Mouse (Mus musculus) hindbrain, embryonic 12.5 days (tissue): ENCODE measurements around the gene Pcdh15. TPM values are rescaled to one million over a fixed set of nuclear protein-coding genes. Genes with fewer than 3 reads are reported as not detected.

ENCODE experiments used
- ATAC-seq: fragments of 200-750 bp; cut with Nextera tagmentation; 2 replicates; pipeline ENCODE4 v1.8.0; 2017; ENCODE audit warnings: moderate TSS enrichment; ENCODE audit not compliant: low FRiP score
- H3K27ac ChIP-seq: fragments of 300-500 bp; sonication (generic); 2 replicates; pipeline ENCODE4 v1.5.1; 2016; ENCODE audit warnings: mild to moderate bottlenecking
- H3K27me3 ChIP-seq: fragments of 300-500 bp; sonication (generic); 2 replicates; pipeline ENCODE4 v1.6.1; 2016; ENCODE audit warnings: mild to moderate bottlenecking
- H3K36me3 ChIP-seq: fragments of 300-500 bp; sonication (generic); 2 replicates; pipeline ENCODE4 v1.6.1; 2016; ENCODE audit warnings: mild to moderate bottlenecking
- H3K4me1 ChIP-seq: fragments of 300-500 bp; sonication (generic); 2 replicates; pipeline ENCODE4 v1.6.1; 2016
- H3K4me2 ChIP-seq: fragments of 300-500 bp; sonication (generic); replicated peaks from 2 replicates; pipeline ENCODE4 v1.6.1; 2016; ENCODE audit warnings: mild to moderate bottlenecking
- H3K4me3 ChIP-seq: fragments of 300-500 bp; sonication (generic); 2 replicates; pipeline ENCODE4 v1.5.1; 2016; ENCODE audit warnings: mild to moderate bottlenecking
- H3K9ac ChIP-seq: fragments of 300-500 bp; sonication (generic); 2 replicates; pipeline ENCODE4 v1.6.1; 2016; ENCODE audit warnings: mild to moderate bottlenecking, moderate library complexity
- H3K9me3 ChIP-seq: fragments of 300-500 bp; sonication (generic); replicated peaks from 2 replicates; pipeline ENCODE4 v1.6.1; 2016; ENCODE audit warnings: mild to moderate bottlenecking
- WGBS: fragments of 180-500 bp; shearing (Covaris S2); methylation state at CpG from one replicate; pipeline ENCODE4 v1.1.7; 2016; 5-methylcytosine and 5-hydroxymethylcytosine counted together
- polyA plus RNA-seq: library from polyadenylated mRNA; unstranded; fragments of >200 nt; fragmentation: Nextera tagmentation; extraction: Ambion mirVana; gene quantifications from 2 replicates; pipeline ENCODE4 v1.2.1, GENCODE M21; 2016

Pcdh15 gene
- polyA plus RNA-seq, 1 experiment from 2014 or later: 4.9 TPM

- H3K36me3 ChIP-seq: no peaks in the 10 kb centered on the region
- H3K9me3 ChIP-seq: no peaks in the 10 kb centered on the region
- no peak overlapping the region for H3K4me3 ChIP-seq
- no peak overlapping the region for H3K4me2 ChIP-seq
- no peak overlapping the region for H3K9ac ChIP-seq
- no peak for ATAC-seq
- no peaks in the 10 kb centered on the region for H3K4me1 ChIP-seq
- 75% methylated on average over 5 of the region's 5 CpGs for WGBS
- H3K27ac ChIP-seq: no peak overlapping the region
- no peaks in the 10 kb centered on the region for H3K27me3 ChIP-seq
Measured at GRCm38 (mm10) chr10:73929718-73930117, 830.6 kb downstream of the Pcdh15 start.

GRCm38 (mm10) chr10:73931185-73931584 lies 832.0 kb downstream of the Pcdh15 start:
- Histone ChIP-seq H3K27ac (no peak overlapping the region), H3K4me1 (no peaks in the 10 kb centered on the region), H3K4me3 (no peak overlapping the region), H3K9ac (no peak overlapping the region), H3K27me3 (no peaks in the 10 kb centered on the region), H3K9me3 (no peaks in the 10 kb centered on the region), H3K4me2 (no peak overlapping the region), H3K36me3 (no peaks in the 10 kb centered on the region)
- ATAC-seq: no peak; the same call in 1 of the 2 replicates

GRCm38 (mm10) chr10:73931996-73932679 lies 833.0 kb downstream of the Pcdh15 start:
- H3K27me3 ChIP-seq: no peaks in the 10 kb centered on the region

GRCm38 (mm10) chr10:73936121-73936520 lies 837.0 kb downstream of the Pcdh15 start:
- no peaks in the 10 kb centered on the region for H3K27me3 ChIP-seq
- no peak overlapping the region for H3K4me2 ChIP-seq
- 80% methylated on average over 5 of the region's 5 CpGs for WGBS
- no peaks in the 10 kb centered on the region for H3K4me1 ChIP-seq
- no peak overlapping the region for H3K27ac ChIP-seq
- no peak for ATAC-seq
- H3K4me3 ChIP-seq: no peak overlapping the region
- H3K9ac ChIP-seq: no peak overlapping the region
- H3K36me3 ChIP-seq: no peaks in the 10 kb centered on the region
- no peaks in the 10 kb centered on the region for H3K9me3 ChIP-seq

More at GRCm38 (mm10) chr10:73931996-73932679, 833.0 kb downstream of the Pcdh15 start:
- Histone ChIP-seq H3K9ac (no peak overlapping the region), H3K27ac (no peak overlapping the region), H3K9me3 (no peaks in the 10 kb centered on the region), H3K4me3 (no peak overlapping the region), H3K36me3 (no peaks in the 10 kb centered on the region), H3K4me1 (no peaks in the 10 kb centered on the region), H3K4me2 (no peak overlapping the region)
- WGBS: 93% methylated on average over 4 of the region's 4 CpGs
- no peak for ATAC-seq

GRCm38 (mm10) chr10:73938989-73939388 lies 839.8 kb downstream of the Pcdh15 start:
- H3K4me1 ChIP-seq: no peaks in the 10 kb centered on the region
- H3K27ac ChIP-seq: no peak overlapping the region
- ATAC-seq: no peak
- H3K27me3 ChIP-seq: no peaks in the 10 kb centered on the region
- H3K4me2 ChIP-seq: no peak overlapping the region
- no peak overlapping the region for H3K4me3 ChIP-seq
- 67% methylated on average over 3 of the region's 3 CpGs for WGBS
- H3K9me3 ChIP-seq: no peaks in the 10 kb centered on the region
- H3K36me3 ChIP-seq: no peaks in the 10 kb centered on the region
- no peak overlapping the region for H3K9ac ChIP-seq

GRCm38 (mm10) chr10:73947799-73948198 lies 848.7 kb downstream of the Pcdh15 start:
- Histone ChIP-seq H3K36me3 (no peaks in the 10 kb centered on the region), H3K4me2 (no peak overlapping the region), H3K4me1 (no peaks in the 10 kb centered on the region), H3K9me3 (no peaks in the 10 kb centered on the region), H3K4me3 (no peak overlapping the region), H3K9ac (no peak overlapping the region), H3K27me3 (no peaks in the 10 kb centered on the region), H3K27ac (no peak overlapping the region)
- ATAC-seq: no peak
- WGBS: 51% methylated on average over 2 of the region's 2 CpGs

- WGBS: 88% methylated on average over 4 of the region's 4 CpGs
- H3K36me3 ChIP-seq: no peaks in the 10 kb centered on the region
Measured at GRCm38 (mm10) chr10:73953362-73953761, 854.2 kb downstream of the Pcdh15 start.

GRCm38 (mm10) chr10:73984057-73984456 lies 884.9 kb downstream of the Pcdh15 start:
- H3K36me3 ChIP-seq: no peaks in the 10 kb centered on the region
- ATAC-seq: no peak
- no peaks in the 10 kb centered on the region for H3K4me1 ChIP-seq
- H3K27ac ChIP-seq: no peak overlapping the region
- H3K27me3 ChIP-seq: no peaks in the 10 kb centered on the region
- H3K9me3 ChIP-seq: no peaks in the 10 kb centered on the region
- no peak overlapping the region for H3K4me2 ChIP-seq
- 72% methylated on average over 5 of the region's 5 CpGs for WGBS
- no peak overlapping the region for H3K4me3 ChIP-seq
- H3K9ac ChIP-seq: no peak overlapping the region

More at GRCm38 (mm10) chr10:73953362-73953761, 854.2 kb downstream of the Pcdh15 start:
- Histone ChIP-seq H3K27me3 (no peaks in the 10 kb centered on the region), H3K4me3 (no peak overlapping the region), H3K4me1 (no peaks in the 10 kb centered on the region), H3K4me2 (no peak overlapping the region), H3K9me3 (no peaks in the 10 kb centered on the region), H3K9ac (no peak overlapping the region), H3K27ac (no peak overlapping the region)
- no peak for ATAC-seq

- no peak overlapping the region for H3K4me2 ChIP-seq
- no peak overlapping the region for H3K27ac ChIP-seq
- ATAC-seq: no peak
- no peaks in the 10 kb centered on the region for H3K36me3 ChIP-seq
- no peak overlapping the region for H3K9ac ChIP-seq
- H3K9me3 ChIP-seq: no peaks in the 10 kb centered on the region
- no peak overlapping the region for H3K4me3 ChIP-seq
- no peaks in the 10 kb centered on the region for H3K4me1 ChIP-seq
- no peaks in the 10 kb centered on the region for H3K27me3 ChIP-seq
- WGBS: 61% methylated on average over 1 of the region's 1 CpGs
Measured at GRCm38 (mm10) chr10:74008836-74009235, 909.7 kb downstream of the Pcdh15 start.

GRCm38 (mm10) chr10:74023091-74023490 lies 923.9 kb downstream of the Pcdh15 start:
- H3K9me3 ChIP-seq: no peaks in the 10 kb centered on the region
- H3K27ac ChIP-seq: no peak overlapping the region
- WGBS: 93% methylated on average over 1 of the region's 1 CpGs
- no peak overlapping the region for H3K4me2 ChIP-seq
- no peaks in the 10 kb centered on the region for H3K27me3 ChIP-seq
- no peaks in the 10 kb centered on the region for H3K4me1 ChIP-seq
- no peak overlapping the region for H3K4me3 ChIP-seq
- H3K9ac ChIP-seq: no peak overlapping the region
- no peak for ATAC-seq
- no peaks in the 10 kb centered on the region for H3K36me3 ChIP-seq

- H3K27me3 ChIP-seq: no peaks in the 10 kb centered on the region
- no peak for ATAC-seq
- no peaks in the 10 kb centered on the region for H3K9me3 ChIP-seq
- 65% methylated on average over 9 of the region's 9 CpGs for WGBS
- H3K9ac ChIP-seq: no peak overlapping the region
- no peak overlapping the region for H3K4me2 ChIP-seq
- H3K27ac ChIP-seq: no peak overlapping the region
- H3K4me3 ChIP-seq: no peak overlapping the region
- no peaks in the 10 kb centered on the region for H3K36me3 ChIP-seq
- H3K4me1 ChIP-seq: no peaks in the 10 kb centered on the region
Measured at GRCm38 (mm10) chr10:74053059-74053458, 953.9 kb downstream of the Pcdh15 start.

GRCm38 (mm10) chr10:74086653-74087052 lies 987.5 kb downstream of the Pcdh15 start:
- 93% methylated on average over 4 of the region's 4 CpGs for WGBS
- ATAC-seq: no peak
- H3K9me3 ChIP-seq: no peaks in the 10 kb centered on the region
- H3K4me1 ChIP-seq: no peaks in the 10 kb centered on the region
- no peaks in the 10 kb centered on the region for H3K36me3 ChIP-seq
- H3K4me3 ChIP-seq: no peak overlapping the region
- H3K27me3 ChIP-seq: no peaks in the 10 kb centered on the region
- H3K4me2 ChIP-seq: no peak overlapping the region
- no peak overlapping the region for H3K9ac ChIP-seq
- H3K27ac ChIP-seq: no peak overlapping the region

- Histone ChIP-seq H3K9ac (no peak overlapping the region), H3K36me3 (no peaks in the 10 kb centered on the region), H3K4me1 (no peaks in the 10 kb centered on the region), H3K4me2 (no peak overlapping the region), H3K9me3 (no peaks in the 10 kb centered on the region), H3K27ac (no peak overlapping the region), H3K4me3 (no peak overlapping the region), H3K27me3 (no peaks in the 10 kb centered on the region)
- 89% methylated on average over 1 of the region's 1 CpGs for WGBS
- no peak for ATAC-seq
Measured at GRCm38 (mm10) chr10:74098296-74098695, 999.2 kb downstream of the Pcdh15 start.
